Mouse (Mus musculus) neural tube, embryonic 12.5 days (tissue): ENCODE results near the gene Lyrm4. TPM values are rescaled to one million over a fixed set of nuclear protein-coding genes. Genes with fewer than 3 reads are reported as not detected.
"Not testable (repeated sequence)": the region's sequence is repeated elsewhere in the genome, so short reads cannot be mapped to it uniquely, and the experiment has no call there.

ENCODE experiments used
- ATAC-seq: fragments of 200-750 bp; cut with Nextera tagmentation; 2 replicates; pipeline ENCODE4 v1.8.0; 2017; ENCODE audit warnings: low read depth, mild to moderate bottlenecking, moderate TSS enrichment, moderate library complexity; ENCODE audit not compliant: low FRiP score
- H3K27ac ChIP-seq: fragments of 300-500 bp; sonication (generic); 2 replicates; pipeline ENCODE4 v1.5.1; 2016
- H3K27me3 ChIP-seq: fragments of 300-500 bp; sonication (generic); replicated peaks from 2 replicates; pipeline ENCODE4 v1.6.1; 2016; ENCODE audit warnings: mild to moderate bottlenecking
- H3K36me3 ChIP-seq: fragments of 300-500 bp; sonication (generic); 2 replicates; pipeline ENCODE4 v1.6.1; 2016; ENCODE audit warnings: mild to moderate bottlenecking
- H3K4me1 ChIP-seq: fragments of 300-500 bp; sonication (generic); 2 replicates; pipeline ENCODE4 v1.6.1; 2016
- H3K4me2 ChIP-seq: fragments of 300-500 bp; sonication (generic); replicated peaks from 2 replicates; pipeline ENCODE4 v1.6.1; 2016; ENCODE audit warnings: mild to moderate bottlenecking
- H3K4me3 ChIP-seq: fragments of 300-500 bp; sonication (generic); 2 replicates; pipeline ENCODE4 v1.5.1; 2016
- H3K9ac ChIP-seq: fragments of 300-500 bp; sonication (generic); 2 replicates; pipeline ENCODE4 v1.6.1; 2016; ENCODE audit warnings: mild to moderate bottlenecking
- H3K9me3 ChIP-seq: fragments of 300-500 bp; sonication (generic); 2 replicates; pipeline ENCODE4 v1.6.1; 2016; ENCODE audit warnings: mild to moderate bottlenecking
- WGBS: fragments of 180-500 bp; shearing (Covaris S2); methylation state at CpG from one replicate; pipeline ENCODE4 v1.1.7; 2016; 5-methylcytosine and 5-hydroxymethylcytosine counted together
- polyA plus RNA-seq: library from polyadenylated mRNA; unstranded; fragments of >200 nt; fragmentation: Nextera tagmentation; extraction: Ambion mirVana; gene quantifications from 2 replicates; pipeline ENCODE4 v1.2.1, GENCODE M21; 2016

Gene Lyrm4
- polyA plus RNA-seq, 1 experiment from 2014 or later: 23.8 TPM

- no peak overlapping the region for H3K4me3 ChIP-seq
- peaks cover 10% of the 10 kb centered on the region for H3K4me1 ChIP-seq
- H3K36me3 ChIP-seq: no peaks in the 10 kb centered on the region
- H3K9ac ChIP-seq: no peak overlapping the region
- WGBS: 77% methylated on average over 2 of the region's 2 CpGs
- no peak overlapping the region for H3K27ac ChIP-seq
- ATAC-seq: no peak
- H3K9me3 ChIP-seq: no peaks in the 10 kb centered on the region
- no peak overlapping the region for H3K4me2 ChIP-seq
- no peaks in the 10 kb centered on the region for H3K27me3 ChIP-seq
These were observed 99.3 kb downstream of the Lyrm4 start for GRCm38 (mm10) chr13:36018017-36018416.

GRCm38 (mm10) chr13:36015636-36016035, 101.7 kb downstream of the Lyrm4 start:
- 80% methylated on average over 3 of the region's 3 CpGs for WGBS
- H3K9ac ChIP-seq: no peak overlapping the region
- no peak overlapping the region for H3K4me3 ChIP-seq
- H3K36me3 ChIP-seq: no peaks in the 10 kb centered on the region
- H3K9me3 ChIP-seq: no peaks in the 10 kb centered on the region
- no peak for ATAC-seq
- H3K27ac ChIP-seq: no peak overlapping the region
- no peaks in the 10 kb centered on the region for H3K27me3 ChIP-seq
- H3K4me2 ChIP-seq: no peak overlapping the region
- H3K4me1 ChIP-seq: peaks cover 10% of the 10 kb centered on the region

GRCm38 (mm10) chr13:36009981-36010380, 107.3 kb downstream of the Lyrm4 start:
- 78% methylated on average over 2 of the region's 2 CpGs for WGBS
- no peaks in the 10 kb centered on the region for H3K4me1 ChIP-seq

GRCm38 (mm10) chr13:36000798-36001197, 116.5 kb downstream of the Lyrm4 start:
- ATAC-seq: no peak
- Histone ChIP-seq H3K36me3 (no peaks in the 10 kb centered on the region), H3K4me1 (no peaks in the 10 kb centered on the region), H3K4me2 (no peak overlapping the region), H3K4me3 (no peak overlapping the region), H3K9ac (no peak overlapping the region), H3K27me3 (no peaks in the 10 kb centered on the region), H3K27ac (no peak overlapping the region), H3K9me3 (no peaks in the 10 kb centered on the region)
- WGBS: 84% methylated on average over 1 of the region's 1 CpGs

More at GRCm38 (mm10) chr13:36009981-36010380, 107.3 kb downstream of the Lyrm4 start:
- no peaks in the 10 kb centered on the region for H3K36me3 ChIP-seq
- no peak overlapping the region for H3K4me3 ChIP-seq
- ATAC-seq: no peak
- H3K27ac ChIP-seq: no peak overlapping the region
- H3K27me3 ChIP-seq: no peaks in the 10 kb centered on the region
- H3K9me3 ChIP-seq: no peaks in the 10 kb centered on the region
- H3K9ac ChIP-seq: no peak overlapping the region
- no peak overlapping the region for H3K4me2 ChIP-seq

GRCm38 (mm10) chr13:35997606-35998005, 119.7 kb downstream of the Lyrm4 start:
- Histone ChIP-seq H3K4me1 (no peaks in the 10 kb centered on the region), H3K9ac (no peak overlapping the region), H3K27ac (no peak overlapping the region), H3K27me3 (no peaks in the 10 kb centered on the region), H3K4me3 (no peak overlapping the region), H3K9me3 (no peaks in the 10 kb centered on the region), H3K4me2 (no peak overlapping the region), H3K36me3 (no peaks in the 10 kb centered on the region)
- no peak for ATAC-seq
- WGBS: 92% methylated on average over 4 of the region's 4 CpGs

GRCm38 (mm10) chr13:35995696-35996426, 121.5 kb downstream of the Lyrm4 start:
- H3K9ac ChIP-seq: no peak overlapping the region
- H3K27me3 ChIP-seq: no peaks in the 10 kb centered on the region
- no peaks in the 10 kb centered on the region for H3K9me3 ChIP-seq
- ATAC-seq: no peak
- no peak overlapping the region for H3K4me2 ChIP-seq
- 73% methylated on average over 2 of the region's 2 CpGs for WGBS
- no peak overlapping the region for H3K4me3 ChIP-seq
- no peaks in the 10 kb centered on the region for H3K36me3 ChIP-seq
- no peaks in the 10 kb centered on the region for H3K4me1 ChIP-seq
- no peak overlapping the region for H3K27ac ChIP-seq

GRCm38 (mm10) chr13:35995231-35995630, 122.1 kb downstream of the Lyrm4 start:
- WGBS: 63% methylated on average over 3 of the region's 3 CpGs
- Histone ChIP-seq H3K4me1 (no peaks in the 10 kb centered on the region), H3K4me2 (no peak overlapping the region), H3K9me3 (no peaks in the 10 kb centered on the region), H3K9ac (no peak overlapping the region), H3K4me3 (no peak overlapping the region), H3K27ac (no peak overlapping the region), H3K27me3 (no peaks in the 10 kb centered on the region), H3K36me3 (no peaks in the 10 kb centered on the region)
- ATAC-seq: no peak

GRCm38 (mm10) chr13:35994067-35994466, 123.3 kb downstream of the Lyrm4 start:
- 88% methylated on average over 8 of the region's 8 CpGs for WGBS
- Histone ChIP-seq H3K27ac (no peak overlapping the region), H3K27me3 (no peaks in the 10 kb centered on the region)

GRCm38 (mm10) chr13:35991185-35991584, 126.1 kb downstream of the Lyrm4 start:
- not testable (repeated sequence) for H3K4me2 ChIP-seq, H3K9ac ChIP-seq, H3K4me3 ChIP-seq, H3K36me3 ChIP-seq, ATAC-seq, H3K27ac ChIP-seq, H3K27me3 ChIP-seq, H3K9me3 ChIP-seq, H3K4me1 ChIP-seq
- 96% methylated on average over 21 of the region's 21 CpGs for WGBS

More at GRCm38 (mm10) chr13:35994067-35994466, 123.3 kb downstream of the Lyrm4 start:
- ATAC-seq: no peak
- H3K36me3 ChIP-seq: no peaks in the 10 kb centered on the region
- H3K9ac ChIP-seq: no peak overlapping the region
- no peaks in the 10 kb centered on the region for H3K4me1 ChIP-seq
- H3K9me3 ChIP-seq: no peaks in the 10 kb centered on the region
- H3K4me3 ChIP-seq: no peak overlapping the region
- no peak overlapping the region for H3K4me2 ChIP-seq

- Histone ChIP-seq H3K36me3 (no peaks in the 10 kb centered on the region), H3K9ac (no peak overlapping the region), H3K27me3 (no peaks in the 10 kb centered on the region), H3K9me3 (no peaks in the 10 kb centered on the region), H3K4me2 (no peak overlapping the region), H3K27ac (no peak overlapping the region), H3K4me3 (no peak overlapping the region), H3K4me1 (no peaks in the 10 kb centered on the region)
- no peak for ATAC-seq
- WGBS: 77% methylated on average over 3 of the region's 3 CpGs
These were observed 128.0 kb downstream of the Lyrm4 start for GRCm38 (mm10) chr13:35989329-35989728.

GRCm38 (mm10) chr13:35982985-35983384, 134.3 kb downstream of the Lyrm4 start:
- H3K27ac ChIP-seq: no peak overlapping the region
- H3K4me3 ChIP-seq: no peak overlapping the region
- H3K4me2 ChIP-seq: no peak overlapping the region
- WGBS: 93% methylated on average over 6 of the region's 6 CpGs
- H3K36me3 ChIP-seq: peaks cover under 1% of the 10 kb centered on the region; the same call in 1 of the 2 replicates
- no peaks in the 10 kb centered on the region for H3K9me3 ChIP-seq
- no peak for ATAC-seq
- peaks cover 8% of the 10 kb centered on the region; the same call in 1 of the 2 replicates for H3K4me1 ChIP-seq
- H3K9ac ChIP-seq: no peak overlapping the region
- H3K27me3 ChIP-seq: no peaks in the 10 kb centered on the region

GRCm38 (mm10) chr13:35980471-35980870, 136.9 kb downstream of the Lyrm4 start:
- peaks cover 2% of the 10 kb centered on the region; the same call in 1 of the 2 replicates for H3K36me3 ChIP-seq
- H3K9me3 ChIP-seq: no peaks in the 10 kb centered on the region
- ATAC-seq: no peak
- WGBS: 36% methylated on average over 4 of the region's 4 CpGs
- H3K4me3 ChIP-seq: no peak overlapping the region
- peaks cover 8% of the 10 kb centered on the region; the same call in 1 of the 2 replicates for H3K4me1 ChIP-seq
- H3K27me3 ChIP-seq: no peaks in the 10 kb centered on the region
- no peak overlapping the region for H3K9ac ChIP-seq
- H3K27ac ChIP-seq: no peak overlapping the region
- no peak overlapping the region for H3K4me2 ChIP-seq

GRCm38 (mm10) chr13:35976912-35977311, 140.4 kb downstream of the Lyrm4 start:
- peaks cover 2% of the 10 kb centered on the region; the same call in 1 of the 2 replicates for H3K36me3 ChIP-seq
- no peak overlapping the region for H3K4me3 ChIP-seq
- 94% methylated on average over 7 of the region's 7 CpGs for WGBS
- H3K9ac ChIP-seq: no peak overlapping the region
- H3K27me3 ChIP-seq: no peaks in the 10 kb centered on the region
- H3K4me1 ChIP-seq: peaks cover 8% of the 10 kb centered on the region; the same call in 1 of the 2 replicates
- no peak for ATAC-seq
- no peak overlapping the region for H3K27ac ChIP-seq
- no peak overlapping the region for H3K4me2 ChIP-seq
- no peaks in the 10 kb centered on the region for H3K9me3 ChIP-seq
